Mouse (Mus musculus) adrenal gland, postnatal 14 days (tissue): ENCODE data around the gene Hist1h4h. TPM values are rescaled to one million over a fixed set of nuclear protein-coding genes. Genes with fewer than 3 reads are reported as not detected.

Source experiments
- DNase-seq: peaks from one replicate; pipeline ENCODE4 v3.0.0; 2021; ENCODE audit warnings: mixed read lengths
- total RNA-seq: library from RNA; stranded (reverse); gene quantifications from 2 replicates; pipeline ENCODE4 v1.2.3, GENCODE M21; 2021

Gene Hist1h4h
- total RNA-seq, 1 experiment from 2014 or later, result 771 TPM

DNA sequence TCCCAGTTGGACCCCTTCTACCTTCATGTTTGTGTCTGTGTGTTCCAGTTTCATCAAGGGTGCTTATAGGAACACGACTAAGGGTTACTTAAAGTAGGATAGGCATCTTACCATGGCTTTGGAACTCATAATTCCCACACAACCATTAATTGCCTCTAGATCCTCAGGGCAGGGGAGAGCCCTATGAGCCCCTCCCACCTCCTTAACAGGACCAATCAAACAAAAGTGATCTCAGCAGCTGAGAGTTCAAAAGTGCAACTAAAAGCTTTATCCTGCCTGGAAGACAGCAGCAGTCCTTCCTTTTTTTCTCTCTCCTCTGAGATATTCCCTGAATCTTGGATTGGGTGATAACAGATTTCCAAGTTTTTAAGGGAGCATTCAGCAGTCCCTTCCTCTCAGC, 20.7 kb upstream of the Hist1h4h start:
- no peak for DNase-seq

GRCm38 (mm10) chr13:23513517-23513916, 17.3 kb upstream of the Hist1h4h start:
- DNase-seq, result no peak

GRCm38 (mm10) chr13:23515281-23515680, 15.6 kb upstream of the Hist1h4h start:
- no peak for DNase-seq

GRCm38 (mm10) chr13:23515826-23516620, 14.8 kb upstream of the Hist1h4h start:
- no peak for DNase-seq

DNA sequence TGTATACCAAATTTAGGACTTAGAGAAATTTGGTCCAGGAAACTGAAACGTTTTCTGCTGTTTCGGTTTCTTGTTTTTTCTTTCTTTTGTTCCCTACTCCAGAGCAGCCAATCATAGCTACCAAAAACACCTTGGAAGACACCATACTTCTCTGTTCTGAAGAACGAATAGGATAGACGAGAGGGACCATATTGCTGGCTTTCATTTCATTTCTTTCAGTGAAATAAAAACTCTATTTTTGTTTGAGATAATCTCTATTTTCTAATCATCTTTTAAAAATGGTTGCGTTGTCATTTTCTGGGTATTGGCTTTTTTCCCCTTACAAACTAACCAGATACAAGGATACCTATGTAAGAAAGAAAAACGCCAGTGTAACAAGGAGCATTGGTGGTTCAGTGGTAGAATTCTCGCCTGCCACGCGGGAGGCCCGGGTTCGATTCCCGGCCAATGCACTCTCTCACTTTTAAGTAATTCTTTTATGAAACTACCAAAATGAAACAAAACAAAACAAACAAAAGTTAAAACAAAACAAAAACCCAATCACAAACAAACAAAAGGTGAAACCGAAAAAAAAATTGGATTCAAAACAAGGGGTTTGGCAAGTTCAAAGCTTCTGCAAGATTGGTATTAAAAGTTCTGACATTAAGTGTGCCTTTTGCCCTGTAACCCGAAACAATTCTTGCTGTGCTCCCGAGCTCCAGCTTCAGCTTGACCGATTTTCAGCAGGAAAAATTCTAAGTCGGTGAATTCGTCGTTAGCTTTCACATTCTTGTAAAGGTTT, 13.8 kb upstream of the Hist1h4h start:
- peak; percentile 80 for DNase-seq

DNA sequence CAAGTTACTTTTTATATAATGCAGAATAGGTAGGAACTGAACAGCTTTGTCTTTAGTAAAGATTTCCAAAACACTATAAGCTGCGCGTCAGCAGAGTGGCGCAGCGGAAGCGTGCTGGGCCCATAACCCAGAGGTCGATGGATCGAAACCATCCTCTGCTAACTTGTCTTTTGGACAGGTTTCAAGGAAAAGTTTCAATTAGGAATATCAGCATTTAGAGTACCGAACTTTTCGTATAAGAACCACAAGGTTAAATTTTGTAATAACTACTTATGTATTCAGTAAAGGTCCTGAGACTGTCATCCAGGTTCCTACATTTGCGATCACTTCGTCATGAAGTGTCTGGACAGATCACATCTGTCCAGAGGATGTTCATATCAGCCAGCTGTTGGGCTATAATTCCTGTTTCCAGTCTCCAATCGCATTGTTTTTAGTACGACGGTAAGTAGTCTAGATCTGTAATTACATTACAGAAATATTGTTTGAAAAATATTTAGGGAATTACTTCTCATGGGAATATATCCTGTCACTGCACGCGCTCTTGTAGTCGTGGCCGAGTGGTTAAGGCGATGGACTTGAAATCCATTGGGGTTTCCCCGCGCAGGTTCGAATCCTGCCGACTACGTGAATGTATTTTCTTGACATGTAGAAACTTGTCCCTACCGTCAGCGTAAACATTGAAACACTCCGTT, 13.1 kb upstream of the Hist1h4h start:
- peak; percentile 90 for DNase-seq

GRCm38 (mm10) chr13:23518295-23518603, 12.6 kb upstream of the Hist1h4h start:
- no peak for DNase-seq

- DNase-seq, result peak; percentile 84
Observed at GRCm38 (mm10) chr13:23518885-23519284, 12.0 kb upstream of the Hist1h4h start.

DNA sequence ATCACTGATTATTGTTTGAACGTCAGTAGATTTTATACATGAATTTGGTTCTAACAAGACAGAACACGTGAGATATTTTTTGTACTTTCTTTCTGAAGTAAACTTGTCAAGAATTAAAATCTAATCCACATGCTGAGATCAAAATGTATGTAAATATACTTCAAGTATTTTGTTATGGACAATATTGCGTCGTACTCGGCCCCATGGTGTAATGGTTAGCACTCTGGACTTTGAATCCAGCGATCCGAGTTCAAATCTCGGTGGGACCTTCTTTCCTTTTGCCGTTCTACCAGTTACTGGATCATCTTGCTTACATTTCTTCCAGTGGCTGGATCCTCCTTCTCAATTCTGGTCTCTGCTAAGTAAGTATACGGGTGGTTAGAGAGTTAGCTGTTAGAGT, 11.4 kb upstream of the Hist1h4h start:
- peak; percentile 85 for DNase-seq

DNA sequence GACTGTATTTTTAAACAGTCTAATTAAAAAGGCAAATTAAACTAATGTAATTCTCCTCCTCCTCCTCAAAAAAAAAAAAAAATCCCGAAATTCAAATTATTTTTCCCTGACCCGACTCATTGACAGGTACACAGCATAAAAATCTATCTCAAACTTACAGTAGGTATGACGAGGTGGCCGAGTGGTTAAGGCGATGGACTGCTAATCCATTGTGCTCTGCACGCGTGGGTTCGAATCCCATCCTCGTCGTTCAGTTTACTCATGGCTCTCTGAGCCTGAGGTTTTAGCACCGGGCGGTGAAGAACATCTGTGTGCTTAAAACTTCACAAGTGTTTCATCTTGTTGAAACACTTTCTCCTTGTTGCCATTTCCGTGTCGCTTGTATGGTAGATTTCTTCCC, 9.1 kb upstream of the Hist1h4h start:
- peak; percentile 89 for DNase-seq

GRCm38 (mm10) chr13:23523976-23524375, 6.9 kb upstream of the Hist1h4h start:
- no peak for DNase-seq

DNA sequence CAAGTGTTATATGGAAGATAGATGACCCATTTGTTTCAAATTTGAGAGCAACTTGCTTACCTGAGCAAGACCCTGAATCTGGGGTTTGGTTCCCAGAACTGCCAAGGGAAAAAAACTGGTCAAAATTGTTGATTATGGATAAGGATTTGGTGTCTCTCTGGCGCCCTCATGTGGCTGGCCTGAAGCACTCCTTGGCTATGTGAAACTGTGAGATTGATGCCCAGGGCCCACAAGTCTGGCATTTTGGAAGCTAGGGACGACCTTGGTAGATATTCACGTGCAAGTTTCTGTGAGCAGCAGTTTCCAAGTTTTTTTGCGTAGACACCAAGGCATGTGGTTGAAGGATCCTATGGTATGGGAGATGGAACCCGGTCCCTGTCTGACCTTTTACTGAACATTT, 6.2 kb upstream of the Hist1h4h start:
- DNase-seq, result peak; percentile 87

GRCm38 (mm10) chr13:23525901-23526300, 4.9 kb upstream of the Hist1h4h start:
- DNase-seq, result no peak

DNA sequence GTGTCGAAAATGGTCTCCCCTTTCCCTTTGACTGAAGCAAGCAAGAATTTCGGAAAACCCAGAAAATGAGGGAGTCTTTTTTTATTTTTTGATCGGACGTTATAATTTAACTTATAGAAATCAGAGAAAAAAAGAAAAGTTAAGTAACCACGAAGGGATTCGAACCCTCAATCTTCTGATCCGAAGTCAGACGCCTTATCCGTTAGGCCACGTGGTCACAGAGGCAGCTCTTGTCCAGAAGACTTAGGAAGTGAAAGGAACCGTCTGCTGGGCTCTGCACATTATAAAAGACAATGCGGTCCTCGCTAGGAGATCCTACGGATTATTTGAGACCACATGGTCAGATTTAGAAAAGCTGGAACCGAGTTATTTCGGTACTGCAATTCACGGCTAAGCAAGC, 4.5 kb upstream of the Hist1h4h start:
- peak; percentile 93 for DNase-seq

DNA sequence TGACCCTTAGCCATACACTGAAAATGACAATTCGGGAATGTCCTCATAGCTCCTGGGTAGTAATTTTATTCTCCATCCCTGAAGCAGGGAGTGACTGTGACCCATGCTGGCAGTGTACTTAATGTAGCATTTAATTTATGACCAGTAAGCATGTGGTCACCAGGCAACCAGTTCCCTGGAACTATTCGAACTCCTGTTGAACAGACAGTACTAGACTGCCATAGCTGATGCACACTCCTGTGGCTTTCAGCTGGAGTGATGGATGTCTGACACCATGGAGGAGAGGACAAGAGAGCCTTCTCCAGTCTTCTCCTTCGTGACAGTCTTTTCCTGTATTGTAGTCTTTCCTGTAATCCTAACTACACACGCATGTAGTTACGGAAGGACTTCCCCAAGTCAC, 1.8 kb upstream of the Hist1h4h start:
- no peak for DNase-seq

DNA sequence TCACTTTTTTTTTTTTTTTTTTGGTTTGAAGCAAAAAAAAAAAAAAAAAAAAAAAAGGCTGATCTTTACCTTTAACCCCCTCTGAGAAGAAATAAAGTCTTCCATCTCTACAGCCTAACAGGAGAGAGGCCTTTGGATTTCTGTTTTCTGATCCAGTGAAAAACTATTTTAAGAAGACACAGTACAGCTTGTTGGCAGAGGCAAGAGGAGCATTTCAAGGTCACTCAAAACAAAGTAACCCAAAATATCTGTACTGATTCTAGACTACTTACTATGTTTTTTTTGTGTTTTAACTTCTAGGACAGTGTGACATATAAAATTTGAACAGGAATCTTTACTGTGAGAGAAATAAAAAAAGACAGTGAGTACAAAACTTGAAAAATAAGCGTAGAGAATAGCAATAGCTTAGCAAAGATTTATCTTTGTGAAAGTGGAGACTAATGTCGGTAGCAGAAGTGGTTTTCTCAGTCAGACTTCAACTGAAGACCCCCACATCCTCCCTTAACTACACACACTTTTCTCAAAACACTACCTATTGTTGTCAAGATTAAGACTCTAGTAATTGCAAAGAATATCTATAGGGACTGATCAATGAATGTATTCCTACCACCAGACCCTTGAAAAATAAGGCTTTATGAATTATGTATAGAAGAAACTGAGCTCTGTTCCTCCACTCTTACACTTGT, 1.2 kb upstream of the Hist1h4h start:
- no peak for DNase-seq

DNA sequence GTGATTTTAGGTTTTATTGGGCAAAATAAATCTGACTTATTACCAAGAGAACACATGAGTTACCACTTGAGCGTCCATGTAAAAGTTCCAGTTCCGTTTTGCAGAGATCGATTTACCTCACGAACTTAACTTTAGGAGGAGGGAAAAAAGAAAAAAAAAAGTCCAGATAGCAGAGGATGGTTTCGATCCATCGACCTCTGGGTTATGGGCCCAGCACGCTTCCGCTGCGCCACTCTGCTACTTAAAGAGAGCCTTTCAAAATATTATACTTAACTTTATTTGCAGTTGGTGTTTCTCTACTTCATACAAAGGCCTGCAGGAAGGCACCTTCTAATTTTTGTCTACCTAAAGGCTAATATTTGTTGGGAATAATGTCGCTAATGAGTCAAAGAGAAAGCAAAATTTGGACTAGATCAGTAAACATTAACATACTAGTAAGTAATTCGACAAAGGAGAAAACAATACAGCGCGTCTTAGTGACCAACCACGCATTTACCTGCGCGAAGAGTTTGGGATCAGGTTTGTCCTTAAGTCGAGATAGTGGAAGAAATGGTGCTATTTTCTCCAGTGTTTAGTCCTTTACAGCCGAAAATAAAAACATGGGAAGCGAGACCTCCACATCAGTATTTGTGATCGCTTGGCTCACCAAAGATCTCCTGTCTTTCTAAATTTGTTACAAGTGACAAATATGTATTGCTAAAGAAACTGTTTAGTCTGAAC, 509 bp upstream of the Hist1h4h start:
- DNase-seq, result peak; percentile 68

GRCm38 (mm10) chr13:23532262-23533075, 1.6 kb downstream of the Hist1h4h start:
- DNase-seq, result no peak

DNA sequence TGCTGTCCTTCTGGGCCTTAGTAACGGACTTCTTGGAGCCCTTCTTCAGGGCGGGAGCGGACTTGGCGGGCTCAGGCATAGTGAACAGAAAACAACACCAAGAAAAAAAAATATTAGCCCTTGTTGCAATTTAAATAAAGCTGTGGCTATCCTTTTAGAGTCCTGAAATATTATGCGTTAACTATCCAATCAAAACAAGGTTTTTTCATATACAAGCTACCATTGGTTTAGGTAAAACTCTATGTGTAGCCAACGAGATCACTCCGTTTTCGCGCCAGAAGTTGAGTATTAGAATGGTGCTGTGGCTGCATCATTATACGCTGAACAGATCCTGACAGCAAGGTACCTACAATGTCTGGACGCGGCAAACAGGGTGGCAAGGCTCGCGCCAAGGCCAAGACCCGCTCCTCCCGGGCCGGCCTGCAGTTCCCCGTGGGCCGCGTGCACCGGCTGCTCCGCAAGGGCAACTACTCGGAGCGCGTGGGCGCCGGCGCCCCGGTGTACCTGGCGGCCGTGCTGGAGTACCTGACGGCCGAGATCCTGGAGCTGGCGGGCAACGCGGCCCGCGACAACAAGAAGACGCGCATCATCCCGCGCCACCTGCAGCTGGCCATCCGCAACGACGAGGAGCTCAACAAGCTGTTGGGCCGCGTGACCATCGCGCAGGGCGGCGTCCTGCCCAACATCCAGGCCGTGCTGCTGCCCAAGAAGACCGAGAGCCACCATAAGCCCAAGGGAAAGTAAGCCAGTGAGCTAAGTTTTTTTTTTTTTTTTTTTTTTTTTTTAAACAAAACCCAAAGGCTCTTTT, 2.9 kb downstream of the Hist1h4h start, which contains the start of gene Hist1h2af:
Gene Hist1h2af, plus strand, starts transcription at position 347 of the 808 bp plus-strand sequence.
- peak; percentile 76 for DNase-seq
